Mouse (Mus musculus) small intestine, adult 2 months (tissue): ENCODE data around the gene Nipa2. TPM values are rescaled to one million over a fixed set of nuclear protein-coding genes. Genes with fewer than 3 reads are reported as not detected.

ENCODE experiments used
- H3K27ac ChIP-seq: fragments of 200-500 bp; 2 replicates; pipeline ENCODE4 v1.5.1; 2012; ENCODE audit warnings: low read depth, low read length, control low read depth, inconsistent platforms; ENCODE audit not compliant: insufficient read depth
- H3K27me3 ChIP-seq: fragments of 200-500 bp; 2 replicates; pipeline ENCODE4 v1.6.1; 2012; ENCODE audit warnings: mild to moderate bottlenecking, moderate library complexity, low read length, inconsistent platforms; ENCODE audit not compliant: control insufficient read depth, insufficient read depth
- H3K36me3 ChIP-seq: fragments of 200-500 bp; 2 replicates; pipeline ENCODE4 v1.6.1; 2012; ENCODE audit warnings: mild to moderate bottlenecking, low read length, control low read depth, inconsistent platforms; ENCODE audit not compliant: control insufficient read depth, insufficient read depth
- H3K4me1 ChIP-seq: fragments of 200-500 bp; 2 replicates; pipeline ENCODE4 v1.6.1; 2012; ENCODE audit warnings: low read length, inconsistent platforms, mixed read lengths; ENCODE audit not compliant: control insufficient read depth, insufficient read depth, insufficient read length
- H3K4me3 ChIP-seq: fragments of 200-500 bp; 2 replicates; pipeline ENCODE4 v1.5.1; 2012; ENCODE audit warnings: low read depth, mild to moderate bottlenecking, control low read depth, inconsistent platforms, low read length, moderate library complexity
- CTCF ChIP-seq: fragments of 200-500 bp; IDR thresholded peaks from 2 replicates; pipeline ENCODE4 v1.5.1; 2012; ENCODE audit warnings: low read depth, mild to moderate bottlenecking, control low read depth, inconsistent platforms, low read length, moderate library complexity, mixed read lengths; ENCODE audit not compliant: insufficient replicate concordance, insufficient read length; ENCODE audit errors: extremely low read depth
- POLR2A ChIP-seq: fragments of 200-500 bp; IDR thresholded peaks from 2 replicates; pipeline ENCODE4 v1.6.1; 2012; ENCODE audit warnings: low read depth, mild to moderate bottlenecking, control low read depth, inconsistent platforms, low read length, moderate library complexity
- WGBS: fragments of 180-500 bp; shearing (Covaris S2); methylation state at CpG from one replicate; pipeline ENCODE4 v1.1.7; 2018; 5-methylcytosine and 5-hydroxymethylcytosine counted together
- polyA plus RNA-seq: library from polyadenylated mRNA; depleted of rRNA; stranded (reverse); fragments of >200 nt; gene quantifications from 2 replicates; pipeline ENCODE4 v1.2.3, GENCODE M21; 2012

Gene Nipa2
- polyA plus RNA-seq, 1 experiment, result 44.3 TPM

- Histone ChIP-seq H3K27me3 (no peaks in the 10 kb centered on the region), H3K4me1 (no peaks in the 10 kb centered on the region), H3K27ac (no peak overlapping the region), H3K36me3 (no peaks in the 10 kb centered on the region), H3K4me3 (no peak overlapping the region)
- TF ChIP-seq CTCF, result peak; percentile 74; the same call in 1 of the 2 replicates
- TF ChIP-seq POLR2A, result no peak
- WGBS, result 31% methylated on average over 13 of the region's 13 CpGs
Observed at GRCm38 (mm10) chr7:55986526-55987214, 24.4 kb upstream of the Nipa2 start.

- 79% methylated on average over 4 of the region's 4 CpGs for WGBS
- Histone ChIP-seq H3K4me3 (no peak overlapping the region), H3K4me1 (no peaks in the 10 kb centered on the region), H3K36me3 (no peaks in the 10 kb centered on the region), H3K27ac (no peak overlapping the region), H3K27me3 (no peaks in the 10 kb centered on the region)
- no peak for TF ChIP-seq POLR2A
- TF ChIP-seq CTCF, result no peak
Observed at GRCm38 (mm10) chr7:55984754-55985153, 22.5 kb upstream of the Nipa2 start.

GRCm38 (mm10) chr7:55983107-55983506 is 20.8 kb upstream of the Nipa2 start:
- TF ChIP-seq CTCF (no peak), POLR2A (no peak)
- 0 out of 2 replicates have a peak, but pooled peaks cover 3% of the 10 kb centered on the region for H3K36me3 ChIP-seq
- no peaks in the 10 kb centered on the region for H3K4me1 ChIP-seq
- H3K27me3 ChIP-seq, result no peaks in the 10 kb centered on the region
- H3K4me3 ChIP-seq, result no peak overlapping the region
- H3K27ac ChIP-seq, result no peak overlapping the region
- 86% methylated on average over 5 of the region's 5 CpGs for WGBS

GRCm38 (mm10) chr7:55982010-55982700 is 19.9 kb upstream of the Nipa2 start:
- Histone ChIP-seq H3K27me3 (no peaks in the 10 kb centered on the region), H3K4me1 (no peaks in the 10 kb centered on the region), H3K36me3 (0 out of 2 replicates have a peak, but pooled peaks cover 3% of the 10 kb centered on the region), H3K27ac (no peak overlapping the region), H3K4me3 (no peak overlapping the region)
- 88% methylated on average over 10 of the region's 10 CpGs for WGBS
- no peak for TF ChIP-seq CTCF
- TF ChIP-seq POLR2A, result no peak

- Histone ChIP-seq H3K4me3 (no peak overlapping the region), H3K36me3 (0 out of 2 replicates have a peak, but pooled peaks cover 3% of the 10 kb centered on the region), H3K27ac (no peak overlapping the region), H3K27me3 (no peaks in the 10 kb centered on the region), H3K4me1 (no peaks in the 10 kb centered on the region)
- no peak for TF ChIP-seq CTCF
- no peak for TF ChIP-seq POLR2A
- 94% methylated on average over 2 of the region's 2 CpGs for whole genome bisulfite sequencing
Observed at GRCm38 (mm10) chr7:55981511-55981910, 19.2 kb upstream of the Nipa2 start.

- 95% methylated on average over 2 of the region's 2 CpGs for WGBS
- Histone ChIP-seq H3K4me1 (no peaks in the 10 kb centered on the region), H3K4me3 (no peak overlapping the region), H3K27ac (no peak overlapping the region), H3K36me3 (0 out of 2 replicates have a peak, but pooled peaks cover 3% of the 10 kb centered on the region), H3K27me3 (no peaks in the 10 kb centered on the region)
- TF ChIP-seq POLR2A, result no peak
- TF ChIP-seq CTCF, result peak; percentile 37; the same call in 1 of the 2 replicates
Observed at GRCm38 (mm10) chr7:55974429-55974828, 12.2 kb upstream of the Nipa2 start.

GRCm38 (mm10) chr7:55969415-55969814 is 7.1 kb upstream of the Nipa2 start:
- Histone ChIP-seq H3K27ac (no peak overlapping the region), H3K4me3 (no peak overlapping the region), H3K27me3 (no peaks in the 10 kb centered on the region), H3K4me1 (no peaks in the 10 kb centered on the region), H3K36me3 (no peaks in the 10 kb centered on the region)
- TF ChIP-seq POLR2A (no peak), CTCF (no peak)
- 76% methylated on average over 1 of the region's 1 CpGs for WGBS
